Mouse (Mus musculus) stomach, embryonic 16.5 days (tissue): ENCODE measurements around the gene Pofut2. TPM values are rescaled to one million over a fixed set of nuclear protein-coding genes. Genes with fewer than 3 reads are reported as not detected.

Experiments used
- ATAC-seq: fragments of 200-750 bp; cut with Nextera tagmentation; 2 replicates; pipeline ENCODE4 v1.8.0; 2017; ENCODE audit warnings: moderate number of reproducible peaks, moderate TSS enrichment; ENCODE audit not compliant: insufficient read depth, low FRiP score
- H3K27ac ChIP-seq: fragments of 300-500 bp; sonication (generic); 2 replicates; pipeline ENCODE4 v1.5.1; 2014; ENCODE audit warnings: low read length
- H3K27me3 ChIP-seq: fragments of 300-500 bp; sonication (generic); 2 replicates; pipeline ENCODE4 v1.6.1; 2014; ENCODE audit warnings: low read length, control low read depth, mixed read lengths; ENCODE audit not compliant: control insufficient read depth, insufficient read depth
- H3K36me3 ChIP-seq: fragments of 300-500 bp; sonication (generic); 2 replicates; pipeline ENCODE4 v1.6.1; 2014; ENCODE audit warnings: low read length; ENCODE audit not compliant: control insufficient read depth, insufficient read depth
- H3K4me1 ChIP-seq: fragments of 300-500 bp; sonication (generic); 2 replicates; pipeline ENCODE4 v1.6.1; 2014; ENCODE audit warnings: low read length, control low read depth, mixed read lengths; ENCODE audit not compliant: control insufficient read depth, insufficient read depth
- H3K4me2 ChIP-seq: fragments of 300-500 bp; sonication (generic); 2 replicates; pipeline ENCODE4 v1.6.1; 2014; ENCODE audit warnings: low read depth, low read length, mixed read lengths
- H3K4me3 ChIP-seq: fragments of 300-500 bp; sonication (generic); replicated peaks from 2 replicates; pipeline ENCODE4 v1.5.1; 2014; ENCODE audit warnings: mild to moderate bottlenecking, low read length
- H3K9ac ChIP-seq: fragments of 300-500 bp; sonication (generic); 2 replicates; pipeline ENCODE4 v1.6.1; 2014; ENCODE audit warnings: low read length
- H3K9me3 ChIP-seq: fragments of 300-500 bp; sonication (generic); replicated peaks from 2 replicates; pipeline ENCODE4 v1.6.1; 2016; ENCODE audit warnings: low read length, control low read depth; ENCODE audit not compliant: control insufficient read depth
- WGBS: fragments of 180-500 bp; shearing (Covaris S2); extraction: QIAGEN DNeasy Blood & Tissue Kit; methylation state at CpG from one replicate; pipeline ENCODE4 v1.1.7; 2014; 5-methylcytosine and 5-hydroxymethylcytosine counted together
- polyA plus RNA-seq: library from polyadenylated mRNA; unstranded; fragments of >200 nt; fragmentation: Nextera tagmentation; extraction: Ambion mirVana; gene quantifications from 2 replicates; pipeline ENCODE4 v1.2.1, GENCODE M21; 2015

Pofut2 gene
- polyA plus RNA-seq, 1 experiment from 2014 or later, result 125 TPM

- H3K36me3 ChIP-seq, result no peaks in the 10 kb centered on the region
- peak overlapping the region; percentile 80 for H3K27ac ChIP-seq
- H3K4me1 ChIP-seq, result peaks cover 41% of the 10 kb centered on the region
- no peaks in the 10 kb centered on the region for H3K9me3 ChIP-seq
- peak overlapping the region; percentile 50 for H3K9ac ChIP-seq
- no peaks in the 10 kb centered on the region for H3K27me3 ChIP-seq
- peak; percentile 43; the same call in 1 of the 2 replicates for ATAC-seq
- peak overlapping the region; percentile 25; the same call in 1 of the 2 replicates for H3K4me3 ChIP-seq
- 44% methylated on average over 18 of the region's 18 CpGs for WGBS
- peak overlapping the region; percentile 48 for H3K4me2 ChIP-seq
These were observed 7.1 kb upstream of the Pofut2 start for GRCm38 (mm10) chr10:77251784-77252539.

- Histone ChIP-seq H3K4me3 (no peak overlapping the region), H3K36me3 (no peaks in the 10 kb centered on the region), H3K9ac (no peak overlapping the region), H3K9me3 (no peaks in the 10 kb centered on the region), H3K27ac (peak overlapping the region; percentile 80), H3K4me2 (no peak overlapping the region), H3K4me1 (peaks cover 33% of the 10 kb centered on the region), H3K27me3 (no peaks in the 10 kb centered on the region)
- peak; percentile 17; the same call in 1 of the 2 replicates for ATAC-seq
- WGBS, result under 1% methylated on average over 4 of the region's 4 CpGs
These were observed 6.2 kb upstream of the Pofut2 start for GRCm38 (mm10) chr10:77252790-77253189.

GRCm38 (mm10) chr10:77255231-77255630, 3.8 kb upstream of the Pofut2 start:
- WGBS, result 82% methylated on average over 3 of the region's 3 CpGs
- H3K4me2 ChIP-seq, result no peak overlapping the region
- no peaks in the 10 kb centered on the region for H3K36me3 ChIP-seq
- H3K4me1 ChIP-seq, result peaks cover 34% of the 10 kb centered on the region
- peak overlapping the region; percentile 65 for H3K27ac ChIP-seq
- H3K9me3 ChIP-seq, result no peaks in the 10 kb centered on the region
- H3K9ac ChIP-seq, result 0 out of 2 replicates have a peak overlapping the region, but pooled peaks have one; percentile 10
- H3K27me3 ChIP-seq, result no peaks in the 10 kb centered on the region
- no peak overlapping the region for H3K4me3 ChIP-seq
- ATAC-seq, result no peak

GRCm38 (mm10) chr10:77255676-77256075, 3.3 kb upstream of the Pofut2 start:
- no peaks in the 10 kb centered on the region for H3K36me3 ChIP-seq
- no peak for ATAC-seq
- H3K27me3 ChIP-seq, result no peaks in the 10 kb centered on the region
- H3K9me3 ChIP-seq, result no peaks in the 10 kb centered on the region
- no peak overlapping the region for H3K4me3 ChIP-seq
- H3K9ac ChIP-seq, result no peak overlapping the region
- H3K4me2 ChIP-seq, result no peak overlapping the region
- 69% methylated on average over 3 of the region's 3 CpGs for WGBS
- H3K4me1 ChIP-seq, result peaks cover 34% of the 10 kb centered on the region
- no peak overlapping the region; the same call in 1 of the 2 replicates for H3K27ac ChIP-seq

- Histone ChIP-seq H3K9me3 (no peaks in the 10 kb centered on the region), H3K27ac (no peak overlapping the region), H3K4me2 (peak overlapping the region; percentile 74), H3K27me3 (no peaks in the 10 kb centered on the region), H3K4me3 (peak overlapping the region; percentile 91), H3K4me1 (peaks cover 12% of the 10 kb centered on the region), H3K36me3 (peaks cover 10% of the 10 kb centered on the region), H3K9ac (no peak overlapping the region)
- no peak for ATAC-seq
- WGBS, result 51% methylated on average over 4 of the region's 4 CpGs
These were observed 902 bp upstream of the Pofut2 start for GRCm38 (mm10) chr10:77258041-77258590.

- Histone ChIP-seq H3K4me3 (peak overlapping the region; percentile 91), H3K9me3 (no peaks in the 10 kb centered on the region), H3K4me1 (peaks cover 9% of the 10 kb centered on the region), H3K36me3 (peaks cover 24% of the 10 kb centered on the region), H3K27ac (no peak overlapping the region), H3K27me3 (no peaks in the 10 kb centered on the region), H3K4me2 (peak overlapping the region; percentile 65), H3K9ac (peak overlapping the region; percentile 37; the same call in 1 of the 2 replicates)
- ATAC-seq, result no peak
- 77% methylated on average over 17 of the region's 17 CpGs for WGBS
These were observed 1.3 kb downstream of the Pofut2 start for GRCm38 (mm10) chr10:77260166-77260875.

- ATAC-seq, result no peak
- H3K36me3 ChIP-seq, result peaks cover 48% of the 10 kb centered on the region
- H3K4me2 ChIP-seq, result no peak overlapping the region
- H3K27ac ChIP-seq, result no peak overlapping the region
- H3K9me3 ChIP-seq, result no peaks in the 10 kb centered on the region
- WGBS, result 70% methylated on average over 8 of the region's 8 CpGs
- H3K4me3 ChIP-seq, result no peak overlapping the region
- H3K4me1 ChIP-seq, result no peaks in the 10 kb centered on the region
- no peak overlapping the region for H3K9ac ChIP-seq
- no peaks in the 10 kb centered on the region for H3K27me3 ChIP-seq
These were observed 7.3 kb downstream of the Pofut2 start for GRCm38 (mm10) chr10:77266281-77266680.

GRCm38 (mm10) chr10:77267027-77267426, 8.0 kb downstream of the Pofut2 start:
- Histone ChIP-seq H3K9ac (no peak overlapping the region), H3K4me3 (no peak overlapping the region), H3K36me3 (peaks cover 40% of the 10 kb centered on the region), H3K27ac (no peak overlapping the region), H3K4me2 (no peak overlapping the region), H3K27me3 (no peaks in the 10 kb centered on the region), H3K4me1 (no peaks in the 10 kb centered on the region), H3K9me3 (no peaks in the 10 kb centered on the region)
- ATAC-seq, result no peak
- WGBS, result 83% methylated on average over 14 of the region's 14 CpGs

GRCm38 (mm10) chr10:77269129-77269528, 10.1 kb downstream of the Pofut2 start:
- H3K4me2 ChIP-seq, result no peak overlapping the region
- WGBS, result 73% methylated on average over 7 of the region's 7 CpGs
- H3K4me3 ChIP-seq, result no peak overlapping the region
- no peaks in the 10 kb centered on the region for H3K4me1 ChIP-seq
- H3K36me3 ChIP-seq, result peaks cover 37% of the 10 kb centered on the region
- H3K27me3 ChIP-seq, result no peaks in the 10 kb centered on the region
- no peak overlapping the region for H3K27ac ChIP-seq
- H3K9ac ChIP-seq, result no peak overlapping the region
- H3K9me3 ChIP-seq, result no peaks in the 10 kb centered on the region
- no peak for ATAC-seq
